Mouse (Mus musculus) lung, postnatal 25 days (tissue): ENCODE measurements around the gene Trim45.

Experiments
- DNase-seq: peaks from one replicate; pipeline ENCODE4 v3.0.0; 2022; ENCODE audit warnings: low spot score

The Trim45 gene

GRCm38 (mm10) chr3:100931332-100932076 lies 9.5 kb downstream of the Trim45 start:
- no peak for DNase-seq

- DNase-seq = no peak
These were observed 10.3 kb downstream of the Trim45 start for GRCm38 (mm10) chr3:100932077-100932944.

GRCm38 (mm10) chr3:100935521-100935920 lies 13.5 kb downstream of the Trim45 start:
- DNase-seq = no peak

GRCm38 (mm10) chr3:100936201-100936600 lies 14.2 kb downstream of the Trim45 start:
- DNase-seq = no peak

- DNase-seq = no peak
These were observed 16.2 kb downstream of the Trim45 start for GRCm38 (mm10) chr3:100938211-100938610.

- no peak for DNase-seq
These were observed 18.6 kb downstream of the Trim45 start for GRCm38 (mm10) chr3:100940496-100941037.

- DNase-seq = no peak
These were observed 25.3 kb downstream of the Trim45 start for GRCm38 (mm10) chr3:100947286-100947685.

GRCm38 (mm10) chr3:100951531-100951930 lies 29.5 kb downstream of the Trim45 start:
- no peak for DNase-seq

GRCm38 (mm10) chr3:100954616-100955015 lies 32.6 kb downstream of the Trim45 start:
- DNase-seq = no peak

GRCm38 (mm10) chr3:100961007-100961406 lies 39.0 kb downstream of the Trim45 start:
- DNase-seq = no peak

- DNase-seq = peak; percentile 11
These were observed 39.5 kb downstream of the Trim45 start for GRCm38 (mm10) chr3:100961501-100961900.

GRCm38 (mm10) chr3:100963849-100964542 lies 42.0 kb downstream of the Trim45 start:
- DNase-seq = no peak

GRCm38 (mm10) chr3:100969176-100969917 lies 47.3 kb downstream of the Trim45 start, which contains the start of gene Ttf2:
Ttf2 (minus strand) TSS chr3:100969663.
- DNase-seq = peak; percentile 94

GRCm38 (mm10) chr3:100973906-100974305 lies 51.9 kb downstream of the Trim45 start:
- DNase-seq = peak; percentile 61

GRCm38 (mm10) chr3:100979290-100979689 lies 57.3 kb downstream of the Trim45 start:
- DNase-seq = no peak
